Mouse (Mus musculus): ENCODE data around the gene Kcna10. TPM values are rescaled to one million over a fixed set of nuclear protein-coding genes. Genes with fewer than 3 reads are reported as not detected.

The Kcna10 gene
- polyA plus RNA-seq (2014; fragmentation: Nextera tagmentation; extraction: Ambion mirVana): not detected in 2 replicates

- no peak within 1 kb of the TSS for H3K27ac ChIP-seq (ENCODE audit: low read length)
- H3K27me3 ChIP-seq (ENCODE audit: control insufficient read depth, insufficient read depth, low read length): no peaks in the 10 kb centered on the region
- 90% methylated on average over 1 of the region's 1 CpGs for WGBS
Measured at GRCm38 (mm10) chr3:107182756-107183155, at the start of gene Kcna10. TSS of gene Kcna10 (plus strand) at chr3:107183056.

GRCm38 (mm10) chr3:107134457-107134856 lies 48.4 kb upstream of the Kcna10 start:
- WGBS: 81% methylated on average over 3 of the region's 3 CpGs
- ATAC-seq (ENCODE audit: insufficient number of reproducible peaks, insufficient read depth, low FRiP score, low read depth): no peak

More at GRCm38 (mm10) chr3:107182756-107183155, at the start of gene Kcna10:
- no peaks in the 10 kb centered on the region for H3K4me1 ChIP-seq (ENCODE audit: control insufficient read depth, insufficient read depth, low read length)
- no peak for ATAC-seq (ENCODE audit: insufficient number of reproducible peaks, insufficient read depth, low FRiP score, low read depth)
- H3K36me3 ChIP-seq (ENCODE audit: control insufficient read depth, insufficient read depth, low read length): no peaks in the 10 kb centered on the region
- no peaks in the 10 kb centered on the region for H3K9me3 ChIP-seq (ENCODE audit: control insufficient read depth, low read depth, low read length)
- H3K9ac ChIP-seq (replicated peaks; ENCODE audit: low read depth, low read length): no peak within 1 kb of the TSS
- H3K4me2 ChIP-seq (replicated peaks; ENCODE audit: low read depth, low read length): no peak within 1 kb of the TSS
- no peak within 1 kb of the TSS for H3K4me3 ChIP-seq (ENCODE audit: low read depth, low read length)

GRCm38 (mm10) chr3:107147126-107147525 lies 35.7 kb upstream of the Kcna10 start:
- WGBS: 67% methylated on average over 7 of the region's 7 CpGs

More at GRCm38 (mm10) chr3:107134457-107134856, 48.4 kb upstream of the Kcna10 start:
- H3K27me3 ChIP-seq (ENCODE audit: control insufficient read depth, insufficient read depth, low read length): no peaks in the 10 kb centered on the region
- H3K4me2 ChIP-seq (replicated peaks; ENCODE audit: low read depth, low read length): no peak overlapping the region
- no peak overlapping the region for H3K27ac ChIP-seq (ENCODE audit: low read length)
- H3K4me1 ChIP-seq (ENCODE audit: control insufficient read depth, insufficient read depth, low read length): 0 out of 2 replicates have a peak, but pooled peaks cover 5% of the 10 kb centered on the region
- no peaks in the 10 kb centered on the region for H3K9me3 ChIP-seq (ENCODE audit: control insufficient read depth, low read depth, low read length)
- no peak overlapping the region for H3K4me3 ChIP-seq (ENCODE audit: low read depth, low read length)
- H3K9ac ChIP-seq (replicated peaks; ENCODE audit: low read depth, low read length): no peak overlapping the region
- no peaks in the 10 kb centered on the region for H3K36me3 ChIP-seq (ENCODE audit: control insufficient read depth, insufficient read depth, low read length)

GRCm38 (mm10) chr3:107149006-107149405 lies 33.9 kb upstream of the Kcna10 start:
- H3K4me2 ChIP-seq (replicated peaks; ENCODE audit: low read depth, low read length): no peak overlapping the region
- H3K4me1 ChIP-seq (ENCODE audit: control insufficient read depth, insufficient read depth, low read length): no peaks in the 10 kb centered on the region
- no peak for ATAC-seq (ENCODE audit: insufficient number of reproducible peaks, insufficient read depth, low FRiP score, low read depth)
- 66% methylated on average over 3 of the region's 3 CpGs for WGBS
- no peaks in the 10 kb centered on the region for H3K9me3 ChIP-seq (ENCODE audit: control insufficient read depth, low read depth, low read length)
- no peaks in the 10 kb centered on the region for H3K27me3 ChIP-seq (ENCODE audit: control insufficient read depth, insufficient read depth, low read length)
- H3K36me3 ChIP-seq (ENCODE audit: control insufficient read depth, insufficient read depth, low read length): no peaks in the 10 kb centered on the region
- H3K27ac ChIP-seq (ENCODE audit: low read length): no peak overlapping the region
- H3K9ac ChIP-seq (replicated peaks; ENCODE audit: low read depth, low read length): no peak overlapping the region
- H3K4me3 ChIP-seq (ENCODE audit: low read depth, low read length): no peak overlapping the region

More at GRCm38 (mm10) chr3:107147126-107147525, 35.7 kb upstream of the Kcna10 start:
- H3K4me3 ChIP-seq (ENCODE audit: low read depth, low read length): no peak overlapping the region
- H3K27me3 ChIP-seq (ENCODE audit: control insufficient read depth, insufficient read depth, low read length): no peaks in the 10 kb centered on the region
- H3K36me3 ChIP-seq (ENCODE audit: control insufficient read depth, insufficient read depth, low read length): no peaks in the 10 kb centered on the region
- no peaks in the 10 kb centered on the region for H3K9me3 ChIP-seq (ENCODE audit: control insufficient read depth, low read depth, low read length)
- no peaks in the 10 kb centered on the region for H3K4me1 ChIP-seq (ENCODE audit: control insufficient read depth, insufficient read depth, low read length)
- no peak overlapping the region for H3K9ac ChIP-seq (replicated peaks; ENCODE audit: low read depth, low read length)
- H3K4me2 ChIP-seq (replicated peaks; ENCODE audit: low read depth, low read length): no peak overlapping the region
- ATAC-seq (ENCODE audit: insufficient number of reproducible peaks, insufficient read depth, low FRiP score, low read depth): no peak
- H3K27ac ChIP-seq (ENCODE audit: low read length): no peak overlapping the region

- Histone ChIP-seq H3K4me3 (ENCODE audit: low read depth, low read length) (no peak overlapping the region), H3K9ac (replicated peaks; ENCODE audit: low read depth, low read length) (no peak overlapping the region), H3K27me3 (ENCODE audit: control insufficient read depth, insufficient read depth, low read length) (no peaks in the 10 kb centered on the region), H3K4me2 (replicated peaks; ENCODE audit: low read depth, low read length) (no peak overlapping the region), H3K36me3 (ENCODE audit: control insufficient read depth, insufficient read depth, low read length) (no peaks in the 10 kb centered on the region), H3K27ac (ENCODE audit: low read length) (no peak overlapping the region), H3K9me3 (ENCODE audit: control insufficient read depth, low read depth, low read length) (no peaks in the 10 kb centered on the region), H3K4me1 (ENCODE audit: control insufficient read depth, insufficient read depth, low read length) (no peaks in the 10 kb centered on the region)
- no peak for ATAC-seq (ENCODE audit: insufficient number of reproducible peaks, insufficient read depth, low FRiP score, low read depth)
- WGBS: 51% methylated on average over 3 of the region's 3 CpGs
Measured at GRCm38 (mm10) chr3:107150469-107150868, 32.4 kb upstream of the Kcna10 start.

GRCm38 (mm10) chr3:107150872-107151540 lies 31.9 kb upstream of the Kcna10 start:
- Histone ChIP-seq H3K9me3 (ENCODE audit: control insufficient read depth, low read depth, low read length) (no peaks in the 10 kb centered on the region), H3K36me3 (ENCODE audit: control insufficient read depth, insufficient read depth, low read length) (no peaks in the 10 kb centered on the region), H3K27ac (ENCODE audit: low read length) (no peak overlapping the region), H3K9ac (replicated peaks; ENCODE audit: low read depth, low read length) (no peak overlapping the region), H3K27me3 (ENCODE audit: control insufficient read depth, insufficient read depth, low read length) (no peaks in the 10 kb centered on the region), H3K4me2 (replicated peaks; ENCODE audit: low read depth, low read length) (no peak overlapping the region), H3K4me3 (ENCODE audit: low read depth, low read length) (no peak overlapping the region), H3K4me1 (ENCODE audit: control insufficient read depth, insufficient read depth, low read length) (no peaks in the 10 kb centered on the region)
- 57% methylated on average over 7 of the region's 7 CpGs for WGBS
- ATAC-seq (ENCODE audit: insufficient number of reproducible peaks, insufficient read depth, low FRiP score, low read depth): no peak

GRCm38 (mm10) chr3:107153772-107154655 lies 28.8 kb upstream of the Kcna10 start:
- WGBS: 82% methylated on average over 11 of the region's 11 CpGs
- H3K36me3 ChIP-seq (ENCODE audit: control insufficient read depth, insufficient read depth, low read length): no peaks in the 10 kb centered on the region
- no peak overlapping the region for H3K27ac ChIP-seq (ENCODE audit: low read length)
- no peak overlapping the region for H3K9ac ChIP-seq (replicated peaks; ENCODE audit: low read depth, low read length)
- no peak overlapping the region for H3K4me2 ChIP-seq (replicated peaks; ENCODE audit: low read depth, low read length)
- ATAC-seq (ENCODE audit: insufficient number of reproducible peaks, insufficient read depth, low FRiP score, low read depth): no peak
- no peaks in the 10 kb centered on the region for H3K27me3 ChIP-seq (ENCODE audit: control insufficient read depth, insufficient read depth, low read length)
- no peaks in the 10 kb centered on the region for H3K4me1 ChIP-seq (ENCODE audit: control insufficient read depth, insufficient read depth, low read length)
- no peaks in the 10 kb centered on the region for H3K9me3 ChIP-seq (ENCODE audit: control insufficient read depth, low read depth, low read length)
- H3K4me3 ChIP-seq (ENCODE audit: low read depth, low read length): no peak overlapping the region

GRCm38 (mm10) chr3:107158856-107159255 lies 24.0 kb upstream of the Kcna10 start:
- Histone ChIP-seq H3K36me3 (ENCODE audit: control insufficient read depth, insufficient read depth, low read length) (no peaks in the 10 kb centered on the region), H3K4me3 (ENCODE audit: low read depth, low read length) (no peak overlapping the region), H3K9me3 (ENCODE audit: control insufficient read depth, low read depth, low read length) (no peaks in the 10 kb centered on the region), H3K27ac (ENCODE audit: low read length) (no peak overlapping the region), H3K27me3 (ENCODE audit: control insufficient read depth, insufficient read depth, low read length) (no peaks in the 10 kb centered on the region), H3K4me2 (replicated peaks; ENCODE audit: low read depth, low read length) (no peak overlapping the region), H3K4me1 (ENCODE audit: control insufficient read depth, insufficient read depth, low read length) (peaks cover 4% of the 10 kb centered on the region; the same call in 1 of the 2 replicates), H3K9ac (replicated peaks; ENCODE audit: low read depth, low read length) (no peak overlapping the region)
- ATAC-seq (ENCODE audit: insufficient number of reproducible peaks, insufficient read depth, low FRiP score, low read depth): no peak
- 87% methylated on average over 7 of the region's 7 CpGs for WGBS
